Mouse (Mus musculus): ENCODE data around the gene Gpr19.

Gpr19 gene

DNA sequence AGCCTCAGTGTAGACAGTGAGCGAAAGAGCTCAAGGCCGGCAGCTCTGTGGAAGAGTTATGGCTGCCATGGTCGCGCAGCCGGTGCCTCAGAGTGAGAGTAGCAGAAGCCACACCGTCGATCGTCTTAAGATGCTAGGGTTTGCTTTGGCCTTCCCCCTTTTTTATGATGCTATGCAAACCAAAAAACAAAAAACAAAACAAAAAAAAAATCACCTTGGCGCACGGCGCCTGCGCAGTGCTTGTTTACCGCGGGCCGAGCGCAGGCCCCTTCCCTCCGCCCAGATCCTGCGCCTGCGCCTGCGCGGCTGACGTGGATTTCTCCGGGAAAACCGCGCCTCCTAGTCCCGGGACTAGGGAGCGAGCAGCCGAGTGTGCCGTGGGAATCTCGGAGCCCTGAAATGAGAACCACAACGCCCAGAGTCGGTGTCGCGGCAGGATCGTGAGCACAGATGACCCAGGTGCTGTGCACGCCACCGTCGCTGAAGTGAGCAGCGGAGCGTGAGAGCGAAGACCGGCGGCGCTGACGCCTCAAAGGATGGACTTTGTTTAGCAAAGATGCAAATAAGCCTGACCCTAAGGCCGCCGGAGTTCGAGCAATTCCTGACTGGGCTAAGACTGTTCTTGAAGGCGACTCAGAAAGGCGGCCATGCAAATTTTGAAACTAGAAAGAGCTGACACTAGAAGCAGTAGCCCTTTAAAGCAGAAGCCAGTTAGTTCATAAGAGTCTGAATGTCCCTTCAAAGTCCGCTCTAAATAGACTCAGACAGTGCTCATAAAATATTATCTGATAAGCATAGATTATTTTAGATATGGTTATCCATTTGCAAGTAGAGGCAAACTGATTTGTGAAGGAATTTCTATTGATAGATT is at the start of gene Gpr19:
Gpr19 (minus strand) TSS at position 484 of the 871 bp plus-strand sequence.
- peak; percentile 80 for DNase-seq (ENCODE audit: low spot score)

DNA sequence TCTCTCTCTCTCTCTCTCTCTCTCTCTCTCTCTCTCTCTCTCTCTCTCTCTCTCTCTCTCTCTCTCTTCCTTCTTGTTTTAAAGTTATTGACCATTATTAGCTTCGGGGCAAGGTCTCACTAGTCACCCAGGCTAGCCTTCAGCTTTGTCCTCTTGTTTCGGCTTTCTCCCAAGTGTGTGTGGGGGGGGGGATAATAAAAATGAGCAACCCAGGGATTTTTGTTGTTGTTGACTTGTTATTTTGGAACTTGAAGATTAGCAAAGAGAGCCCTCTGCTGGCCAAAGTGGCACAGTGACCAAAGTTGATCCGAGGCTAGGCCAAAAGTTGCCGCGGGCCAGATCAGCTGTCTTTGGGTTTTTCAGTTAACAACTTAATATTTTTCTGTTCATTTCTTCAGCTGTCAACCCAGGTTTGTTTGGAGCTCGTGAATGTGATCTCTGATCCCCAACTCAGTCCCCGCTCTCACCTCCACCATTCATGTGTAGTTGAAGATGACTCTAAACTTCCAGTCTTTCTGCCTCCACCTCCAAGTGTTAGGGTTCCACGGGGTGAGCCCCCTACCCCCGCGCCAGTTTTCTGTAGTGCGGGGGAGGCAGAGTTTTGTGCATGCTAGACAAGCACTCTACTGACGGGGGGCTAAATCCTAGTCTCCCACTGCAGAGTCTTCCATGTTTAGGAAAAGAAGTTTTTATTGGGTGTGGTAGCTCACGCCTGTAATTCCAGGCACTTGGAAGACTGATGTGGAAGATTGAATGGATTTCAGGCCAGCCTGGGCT is 49.1 kb upstream of the Gpr19 start:
- DNase-seq (ENCODE audit: low spot score) = no peak

DNA sequence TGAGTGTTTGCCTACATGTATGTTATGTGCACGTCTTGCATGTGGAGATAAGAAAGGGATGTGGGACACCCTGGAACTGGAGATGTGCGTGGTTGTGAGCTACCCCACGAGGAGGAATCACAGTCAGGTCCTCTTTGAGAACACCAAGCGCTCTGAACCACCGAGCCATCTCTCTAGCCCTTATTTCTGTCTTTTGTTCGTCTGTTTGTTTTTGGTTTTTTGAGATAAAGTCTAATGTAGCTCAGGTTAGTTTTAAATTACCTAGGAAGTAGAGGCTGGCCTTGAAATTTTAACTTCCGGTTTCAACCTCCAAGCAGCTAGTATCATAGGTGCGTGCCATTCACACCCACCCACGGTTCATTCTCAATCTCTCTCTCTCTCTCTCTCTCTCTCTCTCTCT is 48.5 kb upstream of the Gpr19 start:
- DNase-seq (ENCODE audit: low spot score) = no peak

DNA sequence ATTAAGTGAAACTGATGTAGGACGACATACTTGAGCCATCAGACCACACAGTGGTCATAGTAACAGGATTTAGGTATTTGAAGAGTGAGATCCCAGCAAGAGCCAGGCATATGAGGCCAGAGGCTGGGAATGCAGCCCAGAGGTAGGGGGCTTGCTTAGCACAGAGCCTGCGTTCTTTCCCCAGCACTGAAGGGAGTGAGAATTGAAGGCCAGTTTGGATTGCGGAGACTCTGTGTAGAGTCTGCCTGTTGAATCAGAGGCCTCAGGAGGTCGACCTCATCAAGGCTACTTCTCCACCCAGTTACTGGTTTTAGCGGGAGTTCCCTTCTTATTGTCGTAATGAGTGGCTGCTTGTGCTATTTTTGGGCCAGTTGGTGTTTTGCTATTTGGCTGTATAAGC is 47.7 kb upstream of the Gpr19 start:
- DNase-seq (ENCODE audit: low spot score) = no peak

DNA sequence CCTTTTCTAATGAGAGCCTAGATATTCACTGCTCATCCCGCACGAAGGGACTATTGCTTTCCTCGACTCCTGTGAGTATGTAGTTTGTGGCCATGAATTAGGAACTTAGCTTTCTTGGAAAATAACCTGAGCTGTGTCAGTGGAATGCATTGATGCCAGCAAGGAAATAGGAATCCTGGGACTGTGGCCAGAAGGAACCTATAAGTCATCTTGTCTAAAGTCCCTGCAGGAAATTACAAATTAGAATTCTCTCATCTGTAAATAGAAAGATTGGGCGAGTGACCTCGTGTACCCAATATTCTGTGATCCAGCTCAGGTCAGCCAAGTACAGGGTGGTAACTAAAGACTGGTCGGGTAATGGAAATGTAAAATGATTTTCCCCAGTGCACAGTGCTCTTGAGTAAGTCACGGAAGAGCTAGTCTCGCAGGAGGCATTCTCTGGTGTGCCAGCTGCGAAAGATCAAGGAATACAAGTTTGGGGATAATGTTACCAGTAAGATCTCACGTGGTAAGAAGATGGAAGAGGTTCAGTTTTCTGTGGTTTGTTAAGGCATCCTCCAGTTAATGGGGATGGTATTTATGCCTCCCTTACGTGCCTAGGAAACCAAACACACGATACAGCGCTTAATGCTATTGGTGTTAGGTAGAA is 45.5 kb upstream of the Gpr19 start:
- no peak for DNase-seq (ENCODE audit: low spot score)

DNA sequence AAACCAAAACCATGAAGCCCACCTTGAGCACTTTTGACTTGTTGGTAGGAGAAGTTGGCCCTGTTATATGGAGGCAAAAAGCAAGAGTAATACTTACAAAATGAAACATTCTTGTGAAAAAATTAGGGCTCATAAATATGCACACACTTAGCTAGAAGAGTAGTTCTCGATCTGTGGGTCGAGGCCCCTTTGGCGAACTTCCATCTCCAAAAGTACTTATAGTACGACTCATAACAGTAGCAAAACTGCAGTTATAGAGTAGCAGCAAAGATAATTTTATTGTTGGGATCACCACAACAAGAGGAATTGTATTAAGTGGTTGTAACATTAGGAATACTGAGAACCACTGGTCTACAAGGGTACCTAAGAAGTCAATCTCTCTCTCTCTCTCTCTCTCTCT is 41.4 kb upstream of the Gpr19 start:
- DNase-seq (ENCODE audit: low spot score) = no peak

DNA sequence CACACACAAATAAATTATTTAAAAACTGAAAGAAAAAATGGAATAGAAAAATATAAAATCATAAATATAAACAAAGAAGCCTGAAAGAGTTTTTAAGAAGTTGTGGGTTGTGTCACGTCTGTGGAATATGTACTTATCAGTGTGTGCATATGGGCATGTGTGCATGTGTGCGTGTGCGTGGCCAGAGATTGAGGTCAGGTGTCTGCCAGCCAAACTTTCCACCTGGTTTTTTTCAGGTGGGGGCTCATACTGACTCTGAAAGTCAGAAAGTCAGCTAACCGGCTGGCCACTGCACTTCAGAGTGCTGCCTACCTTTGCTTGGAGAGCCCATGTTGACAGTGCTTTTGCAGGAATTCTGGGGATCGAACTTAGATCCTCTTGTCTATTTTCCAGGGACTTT is 35.9 kb upstream of the Gpr19 start:
- no peak for DNase-seq (ENCODE audit: low spot score)

DNA sequence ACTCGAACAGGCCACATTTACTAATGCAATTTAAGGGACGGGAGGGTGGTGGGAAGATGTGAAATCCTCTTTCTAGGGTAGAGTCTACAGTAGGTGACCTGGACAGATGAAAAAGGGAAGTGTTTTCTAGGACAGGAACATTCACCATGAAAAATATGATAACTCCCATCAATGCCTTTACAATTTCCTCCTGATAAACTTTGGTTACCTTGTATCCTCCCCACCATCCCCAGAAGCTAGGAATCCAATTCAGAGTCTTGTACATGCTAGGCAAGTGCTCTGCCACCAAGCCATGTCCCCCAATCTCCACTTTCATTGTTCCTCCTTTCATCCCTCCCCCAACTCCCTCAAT is 34.8 kb upstream of the Gpr19 start:
- DNase-seq (ENCODE audit: low spot score) = no peak

DNA sequence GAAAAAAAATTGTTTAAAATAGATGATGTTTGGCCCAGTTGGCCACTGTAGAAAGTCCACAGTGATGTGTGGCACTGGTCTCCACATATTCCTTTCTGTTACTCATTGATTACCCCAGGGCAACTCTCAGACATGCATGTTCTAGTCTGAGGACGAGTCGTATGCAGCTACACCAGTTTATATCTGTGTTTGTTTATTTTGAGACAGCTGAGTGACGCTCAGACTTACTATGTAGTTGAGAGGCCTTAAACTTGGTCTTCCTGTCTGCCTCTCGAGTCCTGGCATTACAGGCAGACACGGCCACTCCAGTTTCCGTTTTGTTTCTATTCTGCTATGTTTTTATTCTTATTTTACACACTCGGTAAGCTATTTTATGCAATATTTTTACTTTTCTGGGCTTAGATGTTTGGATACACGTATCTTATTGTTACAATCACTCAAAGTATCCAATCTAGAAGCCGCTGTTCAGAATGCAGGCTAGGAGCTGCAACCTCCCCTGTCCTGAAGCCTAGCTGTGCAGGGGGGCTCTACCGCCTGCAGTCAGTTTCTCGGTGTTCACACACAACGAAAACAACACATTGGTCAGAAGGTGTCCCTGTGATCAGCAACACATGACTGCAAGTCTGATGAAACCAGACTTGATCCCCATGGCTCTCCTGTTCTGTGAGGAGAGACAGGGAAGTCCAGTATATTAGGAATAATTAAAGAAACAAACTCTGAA is 34.3 kb upstream of the Gpr19 start:
- DNase-seq (ENCODE audit: low spot score) = no peak

DNA sequence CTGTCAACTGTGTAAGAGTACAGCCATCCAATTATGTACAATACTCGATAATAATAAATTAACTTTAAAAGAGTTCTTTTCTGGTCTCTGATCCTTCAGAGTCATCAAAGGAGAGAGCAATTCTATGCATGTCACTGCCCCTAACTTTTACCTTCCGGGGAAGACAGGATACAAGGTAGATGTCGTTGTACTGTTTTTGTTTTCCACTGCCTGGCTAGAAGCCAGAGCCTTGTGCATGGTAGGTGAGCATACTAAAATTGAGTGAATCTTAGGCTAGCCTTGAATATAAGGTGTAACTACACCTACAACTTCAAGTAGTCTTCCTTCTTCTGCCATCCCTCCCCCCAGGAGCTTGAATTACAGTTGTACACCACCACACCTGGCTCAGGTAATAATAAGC is 32.8 kb upstream of the Gpr19 start:
- DNase-seq (ENCODE audit: low spot score) = no peak

DNA sequence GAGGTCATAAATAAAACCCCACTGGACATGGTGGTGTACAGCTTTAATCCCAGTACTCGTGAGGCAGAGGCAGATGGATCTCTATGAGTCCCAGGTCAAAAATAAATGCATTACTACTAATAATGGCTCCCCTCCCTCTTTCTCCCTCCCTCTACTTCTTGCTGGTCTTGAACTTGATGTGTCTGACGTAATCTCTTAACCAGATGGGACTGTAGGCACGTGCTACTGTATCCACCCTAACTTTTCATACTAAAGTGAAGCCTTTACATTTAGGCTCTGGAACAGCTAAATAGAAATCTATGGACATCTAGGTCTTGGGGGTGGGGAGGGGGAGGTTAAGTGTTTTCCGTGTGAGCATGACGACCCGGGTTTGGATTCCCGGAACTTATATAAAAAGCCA is 32.0 kb upstream of the Gpr19 start:
- no peak for DNase-seq (ENCODE audit: low spot score)

DNA sequence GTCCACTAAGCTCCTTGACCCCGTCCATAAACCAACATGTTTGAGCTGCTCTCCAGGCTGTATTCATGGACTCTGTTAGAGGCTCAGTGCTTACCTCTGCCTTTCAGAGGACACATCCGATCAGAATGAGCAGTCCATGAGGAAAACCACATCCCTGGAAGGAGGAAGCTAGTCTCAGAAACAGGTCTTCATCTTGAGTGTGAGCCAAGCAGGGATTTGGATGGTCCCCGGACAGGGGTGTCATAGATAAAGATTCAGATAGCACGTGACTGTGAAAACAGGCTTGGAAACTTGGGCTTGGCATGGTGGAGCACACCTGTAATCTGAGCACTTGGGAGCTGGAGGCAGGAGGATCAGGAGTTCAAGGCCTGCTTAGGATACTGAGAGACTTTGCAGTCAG is 31.5 kb upstream of the Gpr19 start:
- DNase-seq (ENCODE audit: low spot score) = no peak

DNA sequence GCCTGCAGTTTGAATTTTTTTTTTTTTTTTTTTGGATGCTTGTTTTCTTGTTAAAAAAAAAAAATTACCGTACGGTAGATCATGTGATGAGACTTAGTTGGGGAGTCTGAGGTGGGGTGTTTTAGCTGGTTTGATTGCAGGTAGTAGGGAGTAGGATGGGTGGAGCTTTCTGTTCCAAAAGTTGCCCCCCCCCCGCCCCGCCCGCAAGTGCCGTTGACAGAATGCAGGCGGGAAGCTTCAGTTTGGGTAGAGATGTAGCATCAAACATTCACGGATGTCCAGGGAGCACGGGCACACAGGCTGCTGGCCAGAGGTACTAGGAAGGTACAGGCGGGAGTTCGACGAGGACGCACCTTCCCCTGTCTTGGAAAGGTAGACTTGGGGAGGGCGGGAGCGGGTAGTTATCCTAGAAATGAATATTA is 30.5 kb upstream of the Gpr19 start:
- no peak for DNase-seq (ENCODE audit: low spot score)

DNA sequence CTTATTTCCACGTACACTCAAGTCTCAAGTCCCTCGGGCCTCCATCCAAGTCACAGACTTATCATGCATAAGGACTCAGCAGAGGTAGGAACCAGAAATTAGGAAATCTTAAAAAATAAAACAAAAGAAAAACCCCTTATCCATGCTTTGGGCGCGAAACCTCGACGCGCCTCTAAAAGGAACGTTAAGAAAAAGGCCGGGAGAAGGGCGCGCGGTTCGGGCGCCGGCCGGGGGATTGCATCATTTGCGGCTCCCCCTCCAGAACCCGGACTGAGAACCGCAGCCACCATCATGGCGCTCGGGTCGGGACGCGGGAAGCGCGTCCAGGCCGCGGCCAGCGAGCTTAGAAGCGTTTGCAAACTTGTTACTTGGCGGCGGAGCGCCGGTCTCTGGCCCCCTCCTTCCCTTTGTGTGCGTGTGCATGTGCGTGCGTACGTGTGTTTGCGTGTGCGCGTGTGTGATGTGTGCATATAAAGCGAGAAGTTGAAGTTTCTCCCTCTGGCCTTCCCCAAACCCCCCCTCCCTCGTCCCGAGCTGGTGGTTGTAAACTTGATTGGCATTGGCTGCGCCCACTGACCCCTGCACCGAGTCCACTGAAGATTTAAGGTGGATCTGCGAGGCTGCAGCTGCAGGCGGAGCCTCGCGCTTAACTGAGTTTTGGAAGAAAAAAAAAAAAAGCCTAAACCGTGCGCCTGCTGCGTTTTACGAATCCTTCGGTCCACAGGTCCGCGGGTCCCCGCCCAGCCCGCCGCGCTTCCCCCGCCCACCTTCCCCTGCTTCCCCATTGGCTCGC is 29.9 kb upstream of the Gpr19 start:
- DNase-seq (ENCODE audit: low spot score) = peak; percentile 69

DNA sequence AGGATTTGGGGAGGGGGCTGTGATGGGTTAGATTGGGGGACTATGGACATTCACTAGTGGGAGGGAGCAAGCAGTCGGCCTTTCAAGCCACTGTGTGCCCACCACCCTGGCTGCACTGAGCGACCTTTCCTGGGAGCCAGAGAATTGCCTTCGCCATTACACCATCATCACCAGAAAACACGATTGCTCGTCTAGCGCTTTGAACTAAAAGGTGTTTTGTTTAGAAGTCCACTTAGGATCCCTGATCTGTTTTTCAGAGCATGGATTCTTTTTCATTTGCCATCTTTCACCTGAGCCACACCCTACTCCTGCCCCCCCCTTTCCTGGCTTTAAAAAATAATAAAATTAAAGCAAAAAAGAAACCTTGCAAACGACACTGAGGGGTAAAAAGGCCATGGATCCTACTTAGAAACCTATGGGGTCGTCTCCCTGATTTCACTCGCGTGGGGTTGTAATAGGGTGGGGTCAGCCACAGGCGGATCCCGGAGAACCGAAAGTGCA is 29.3 kb upstream of the Gpr19 start:
- DNase-seq (ENCODE audit: low spot score) = no peak

DNA sequence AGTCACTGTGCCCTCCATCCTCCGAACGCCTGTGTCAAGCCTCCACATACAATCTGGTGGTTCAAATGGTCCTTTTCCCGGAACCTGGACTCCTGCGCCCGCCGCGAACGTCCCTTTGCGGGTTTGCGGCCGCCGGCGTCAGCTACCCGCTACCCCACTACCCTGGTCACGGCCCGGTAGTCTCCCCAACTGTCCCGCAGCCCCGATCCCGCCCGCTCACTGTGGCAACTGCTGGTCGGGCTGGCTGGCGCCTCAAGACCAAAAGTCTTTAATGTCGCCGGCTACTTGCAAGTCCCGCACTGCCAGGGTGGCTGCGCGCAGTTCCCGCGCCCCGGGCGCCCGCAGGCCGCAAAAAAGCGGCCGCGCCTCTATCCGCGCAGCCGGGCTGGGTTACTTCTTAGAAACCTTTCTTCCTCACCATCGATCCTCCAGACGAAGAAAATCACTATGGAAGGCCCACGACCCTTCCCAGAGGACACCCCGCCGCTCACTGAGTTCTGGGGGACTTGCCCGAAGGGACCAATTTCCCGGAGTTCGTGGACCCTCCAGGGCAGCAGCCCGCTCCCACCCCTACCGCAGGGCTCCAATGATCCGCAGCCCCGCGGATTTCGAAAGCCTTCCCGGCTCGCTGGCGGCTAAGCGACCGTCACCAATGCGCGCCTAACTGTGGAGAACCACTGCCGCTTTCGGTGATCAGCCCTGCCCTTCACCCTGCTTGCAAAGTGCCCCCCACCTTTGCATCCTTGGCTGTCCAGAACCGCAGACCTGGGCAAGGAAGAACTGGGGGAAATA is 28.6 kb upstream of the Gpr19 start:
- DNase-seq (ENCODE audit: low spot score) = peak; percentile 66

DNA sequence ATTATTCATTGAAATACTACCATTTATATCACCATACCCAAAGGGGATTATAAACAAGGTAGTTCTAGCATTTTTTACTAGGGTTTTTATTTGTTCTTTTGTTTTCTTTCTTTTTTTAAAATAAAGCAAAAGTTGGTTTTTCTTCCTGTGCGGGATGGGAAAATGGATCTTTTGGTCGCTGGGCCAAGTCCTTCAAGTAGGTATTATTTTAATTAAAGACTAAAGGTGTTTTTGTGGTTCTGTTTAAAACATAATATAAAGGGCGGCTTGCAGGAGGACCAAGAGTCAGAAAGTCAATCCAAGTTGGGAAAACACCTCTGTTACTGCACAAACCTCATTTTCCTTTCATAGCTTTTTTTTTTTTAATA is 27.9 kb upstream of the Gpr19 start:
- no peak for DNase-seq (ENCODE audit: low spot score)

DNA sequence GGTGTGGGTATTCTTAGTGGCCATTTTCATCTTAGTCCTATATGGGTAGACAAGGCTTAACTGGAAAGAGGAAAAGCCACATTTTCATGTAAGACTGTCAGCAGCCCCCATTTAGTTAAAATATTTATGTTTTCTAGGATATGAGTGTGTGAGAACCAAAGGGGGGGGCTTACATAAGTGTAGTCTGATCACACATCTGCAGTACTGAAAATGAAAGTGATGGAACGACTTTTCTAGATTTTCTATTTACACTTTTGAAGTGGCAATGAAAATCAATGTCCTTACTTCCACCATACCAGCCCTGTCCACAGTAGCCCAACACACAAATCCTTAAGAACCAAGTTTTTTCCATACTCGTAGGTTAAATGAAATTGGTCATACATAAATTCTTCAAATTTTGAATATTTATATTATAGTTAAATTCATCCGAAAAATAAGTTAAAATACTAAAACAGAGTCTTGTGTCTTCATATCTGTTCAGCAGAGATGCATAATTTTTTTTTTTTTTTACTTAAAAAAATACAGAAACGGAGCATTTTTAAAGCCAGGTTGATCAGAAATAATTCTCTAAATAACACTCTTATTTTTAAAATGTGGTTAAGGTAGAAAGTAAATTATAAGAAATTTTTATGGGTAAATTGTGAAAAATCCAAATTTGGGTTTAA is 27.4 kb upstream of the Gpr19 start:
- DNase-seq (ENCODE audit: low spot score) = no peak

DNA sequence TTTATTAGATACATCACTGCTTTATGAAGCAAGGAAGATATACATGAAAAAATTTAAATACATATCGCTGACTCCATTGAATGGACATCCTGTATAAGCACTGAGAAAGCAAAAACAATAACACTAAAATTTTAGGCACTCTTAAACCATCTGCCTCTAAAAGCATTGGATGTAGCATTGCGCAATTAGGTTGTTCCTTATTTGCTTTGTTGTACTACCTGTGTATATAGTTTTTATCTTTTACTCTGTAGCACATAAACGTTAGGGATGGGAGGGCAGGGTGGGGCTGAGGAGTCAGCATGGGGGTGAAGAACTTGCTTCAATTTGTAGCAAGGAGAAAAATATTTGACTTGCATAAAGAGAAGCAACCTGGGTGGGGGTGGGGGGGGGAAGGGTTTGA is 25.9 kb upstream of the Gpr19 start:
- no peak for DNase-seq (ENCODE audit: low spot score)

DNA sequence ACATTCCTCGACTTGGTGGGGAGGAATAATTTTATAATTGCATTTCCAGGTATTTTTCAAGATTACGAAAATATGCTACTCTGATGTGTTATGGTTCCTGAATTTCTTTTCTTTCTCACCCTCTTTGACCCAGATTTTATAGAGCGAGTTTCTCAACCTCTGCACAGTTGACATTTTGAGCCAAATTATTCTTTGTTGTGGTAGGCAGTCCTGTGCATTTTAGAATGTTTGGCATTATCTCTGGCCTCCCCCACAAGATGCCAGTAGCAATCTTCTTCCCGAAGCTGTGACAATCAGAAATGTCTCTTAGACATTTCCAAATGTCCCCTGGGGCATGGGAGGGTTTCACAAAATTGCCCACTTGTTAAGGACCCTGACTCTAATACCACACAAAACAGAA is 25.3 kb upstream of the Gpr19 start:
- no peak for DNase-seq (ENCODE audit: low spot score)

Data from ovary, postnatal 10 days (tissue).